Mouse (Mus musculus): ENCODE data around the gene Slc35f5.

GRCm38 (mm10) chr1:125537131-125537530, 23.3 kb upstream of the Slc35f5 start:
- no peak for TF ChIP-seq CTCF (IDR thresholded peaks at IDR 0.05; ENCODE audit: low read depth, low read length)
- no peak for TF ChIP-seq POLR2A (IDR thresholded peaks at IDR 0.05; ENCODE audit: insufficient read depth, low read length)
- no peak for TF ChIP-seq EP300 (IDR thresholded peaks at IDR 0.05; ENCODE audit: insufficient read depth, low read depth, low read length)

Data from ES-Bruce4 (cell line).